Comparison of ENCODE assay signal across 20 mouse cellular contexts in genomic region chr9:48473131-48473530, GRCm38 (mm10).
"Had no signal": no experiment of that assay in that cellular context is flagged by ENCODE, and none has a peak within 500 bp of the region (broad histone marks: within the 10 kb centered on the region; RNA-seq: fewer than 3 reads in every experiment).

No protein-coding gene starts in this region.

- H3K4me3 ChIP-seq: layer of hippocampus, adult 2 months; limb, embryonic 12.5 days; limb, embryonic 15.5 days; midbrain, embryonic 12.5 days; midbrain, embryonic 15.5 days; neural tube, embryonic 12.5 days; neural tube, embryonic 15.5 days had no signal

- H3K4me2 ChIP-seq: limb, embryonic 12.5 days; limb, embryonic 15.5 days; liver, embryonic 11.5 days; lung, embryonic 14.5 days; midbrain, embryonic 12.5 days; midbrain, embryonic 15.5 days; neural tube, embryonic 12.5 days; neural tube, embryonic 15.5 days had no signal

- ATAC-seq: liver, postnatal 0 days; midbrain, embryonic 15.5 days had no signal

- H3K27ac ChIP-seq: kidney, postnatal 0 days; layer of hippocampus, adult 2 months; limb, embryonic 12.5 days; limb, embryonic 15.5 days; liver, embryonic 14.5 days; macrophage; midbrain, embryonic 12.5 days; midbrain, embryonic 15.5 days; neural tube, embryonic 12.5 days; neural tube, embryonic 15.5 days; stomach, postnatal 0 days had no signal

- DNase-seq: kidney, adult 2 months; kidney, postnatal 25 days; layer of hippocampus, adult 9-11 months; left cerebral cortex, postnatal 4 days; liver, postnatal 0 days; lung, embryonic 14.5 days; thymus, adult 2 months; thymus, postnatal 14 days had no signal

- H3K4me1 ChIP-seq: limb, embryonic 12.5 days; limb, embryonic 15.5 days; midbrain, embryonic 12.5 days; midbrain, embryonic 15.5 days; neural tube, embryonic 12.5 days; neural tube, embryonic 15.5 days had no signal

- H3K9ac ChIP-seq: limb, embryonic 12.5 days; limb, embryonic 15.5 days; liver, embryonic 14.5 days; liver, postnatal 0 days; lung, embryonic 14.5 days; midbrain, embryonic 12.5 days; midbrain, embryonic 15.5 days; neural tube, embryonic 12.5 days; neural tube, embryonic 15.5 days had no signal

- H3K9me3 ChIP-seq: limb, embryonic 12.5 days; limb, embryonic 15.5 days; midbrain, embryonic 12.5 days; midbrain, embryonic 15.5 days; neural tube, embryonic 12.5 days; neural tube, embryonic 15.5 days had no signal

- H3K27me3 ChIP-seq: limb, embryonic 12.5 days; limb, embryonic 15.5 days; midbrain, embryonic 12.5 days; midbrain, embryonic 15.5 days; neural tube, embryonic 12.5 days; neural tube, embryonic 15.5 days had no signal
